26 mouse cellular contexts compared by ENCODE assay signal in genomic region chr11:30517133-30517532, GRCm38 (mm10). TPM values are rescaled to one million over a fixed set of nuclear protein-coding genes. Genes with fewer than 3 reads are reported as not detected.
A peak's percentile ranks its signal among the peaks of the same experiment; 100 is the strongest.
DNase-seq lines count a peak whose midpoint lies in the region; ATAC-seq lines count a peak whose summit lies in the region.
"Had no signal": no experiment of that assay in that cellular context is flagged by ENCODE, and none has a peak within 500 bp of the region (broad histone marks: within the 10 kb centered on the region; RNA-seq: fewer than 3 reads in every experiment).

No protein-coding gene starts in this region.

- no peak for ATAC-seq in kidney, embryonic 14.5 days (ENCODE audit: low FRiP score, low TSS enrichment)
- no peak for ATAC-seq in intestine, embryonic 15.5 days
- ATAC-seq: forebrain, postnatal 0 days; intestine, embryonic 16.5 days; midbrain, embryonic 16.5 days had no signal

- intact Hi-C loops in heart, postnatal 36 days (cut with DNase I), result loop anchor here (5.0 to 10.0 kb wide), 4 partner anchors 130 to 252 kb away; partner anchors contain the start of genes Acyp2 and Sptbn1

- H3K9ac ChIP-seq in kidney, embryonic 14.5 days (ENCODE audit: low read depth, low read length), result no peak overlapping the region
- H3K9ac ChIP-seq in intestine, embryonic 15.5 days, result no peak overlapping the region
- H3K9ac ChIP-seq: forebrain, postnatal 0 days; hindbrain, embryonic 14.5 days; limb, embryonic 12.5 days; liver, embryonic 14.5 days had no signal

- H3K27ac ChIP-seq in heart, embryonic 10.5 days, result no peak overlapping the region
- H3K27ac ChIP-seq in kidney, embryonic 14.5 days (ENCODE audit: low read depth, low read length), result no peak overlapping the region
- peak overlapping the region; percentile 91 for H3K27ac ChIP-seq in brown adipose tissue, adult 24 weeks (replicated peaks; ENCODE audit: low read depth, low read length)
- H3K27ac ChIP-seq in intestine, embryonic 15.5 days, result no peak overlapping the region
- H3K27ac ChIP-seq: hindbrain, embryonic 14.5 days; limb, embryonic 12.5 days; liver, embryonic 14.5 days had no signal

- 85% methylated on average over 2 of the region's 2 CpGs for WGBS in heart, embryonic 10.5 days
- WGBS in kidney, embryonic 14.5 days, result 82% methylated on average over 2 of the region's 2 CpGs
- WGBS in intestine, embryonic 15.5 days, result 83% methylated on average over 2 of the region's 2 CpGs

- DNase-seq in heart, adult 11 months, result peak; percentile 93
- DNase-seq in heart, embryonic 10.5 days (ENCODE audit: low spot score), result no peak
- DNase-seq in kidney, postnatal 14 days, result peak; percentile 18
- peak; percentile 8 to 24 for DNase-seq in heart, postnatal 36 days
- DNase-seq: adrenal gland, postnatal 25 days; cerebellum, adult 11-12 months; cerebellum, postnatal 14 days; forebrain, postnatal 0 days; right cerebral cortex, postnatal 14 days had no signal

- no peaks in the 10 kb centered on the region for H3K9me3 ChIP-seq in heart, embryonic 10.5 days
- no peaks in the 10 kb centered on the region for H3K9me3 ChIP-seq in kidney, embryonic 14.5 days (ENCODE audit: control insufficient read depth, low read length)
- no peaks in the 10 kb centered on the region for H3K9me3 ChIP-seq in intestine, embryonic 15.5 days
- H3K9me3 ChIP-seq: limb, embryonic 12.5 days had no signal

- no peak overlapping the region for H3K4me2 ChIP-seq in kidney, embryonic 14.5 days (replicated peaks; ENCODE audit: low read depth, low read length)
- no peak overlapping the region for H3K4me2 ChIP-seq in intestine, embryonic 15.5 days (replicated peaks)
- H3K4me2 ChIP-seq: hindbrain, embryonic 14.5 days; limb, embryonic 12.5 days had no signal

- no peaks in the 10 kb centered on the region for H3K27me3 ChIP-seq in heart, embryonic 10.5 days (ENCODE audit: insufficient read depth, poor library complexity, severe bottlenecking)
- no peaks in the 10 kb centered on the region for H3K27me3 ChIP-seq in kidney, embryonic 14.5 days (ENCODE audit: control insufficient read depth, insufficient read depth, low read length)
- no peaks in the 10 kb centered on the region for H3K27me3 ChIP-seq in intestine, embryonic 15.5 days (replicated peaks)
- H3K27me3 ChIP-seq: CH12.LX; limb, embryonic 12.5 days had no signal

- H3K4me1 ChIP-seq in heart, embryonic 10.5 days, result no peaks in the 10 kb centered on the region
- 0 out of 2 replicates have a peak, but pooled peaks cover 4% of the 10 kb centered on the region for H3K4me1 ChIP-seq in kidney, embryonic 14.5 days (ENCODE audit: control insufficient read depth, insufficient read depth, low read length)
- H3K4me1 ChIP-seq in brown adipose tissue, adult 24 weeks (ENCODE audit: control insufficient read depth, insufficient read depth, insufficient read length, low read length), result peaks cover 10% of the 10 kb centered on the region
- no peaks in the 10 kb centered on the region for H3K4me1 ChIP-seq in intestine, embryonic 15.5 days (replicated peaks)
- H3K4me1 ChIP-seq: limb, embryonic 12.5 days had no signal

- no peak overlapping the region for H3K4me3 ChIP-seq in heart, embryonic 10.5 days
- H3K4me3 ChIP-seq in kidney, embryonic 14.5 days (ENCODE audit: low read length), result no peak overlapping the region
- H3K4me3 ChIP-seq in brown adipose tissue, adult 24 weeks (ENCODE audit: insufficient read depth, low read depth, low read length), result no peak overlapping the region
- no peak overlapping the region for H3K4me3 ChIP-seq in intestine, embryonic 15.5 days (replicated peaks)
- H3K4me3 ChIP-seq: limb, embryonic 12.5 days had no signal

- H3K36me3 ChIP-seq in heart, embryonic 10.5 days, result no peaks in the 10 kb centered on the region
- no peaks in the 10 kb centered on the region for H3K36me3 ChIP-seq in kidney, embryonic 14.5 days (ENCODE audit: control insufficient read depth, insufficient read depth, low read length)
- no peaks in the 10 kb centered on the region for H3K36me3 ChIP-seq in intestine, embryonic 15.5 days
- H3K36me3 ChIP-seq: limb, embryonic 12.5 days had no signal

RNA-seq across cellular contexts. Expression of gene 4930505A04Rik, which starts 45.5 kb away (rescaled TPM):
- polyA plus RNA-seq in heart, embryonic 10.5 days (2016; fragmentation: Nextera tagmentation; extraction: Ambion mirVana), result 0.15 TPM in 1 of 2 replicates, not detected in the other
- polyA plus RNA-seq in kidney, embryonic 14.5 days (2014; fragmentation: Nextera tagmentation; extraction: Ambion mirVana), result not detected in 2 replicates
- polyA plus RNA-seq in brown adipose tissue, adult 24 weeks (2012; ENCODE audit: insufficient read depth, insufficient read length, missing spikeins), result not detected in 2 replicates
- total RNA-seq in heart, postnatal 36 days (2021), result not detected
- polyA plus RNA-seq in intestine, embryonic 15.5 days (2015; fragmentation: Nextera tagmentation; extraction: Ambion mirVana), result not detected in 2 replicates
- total RNA-seq: adrenal gland, postnatal 25 days; CH12.LX; gastrocnemius, adult 8-10 months; MEL; neutrophil, adult 5-6 weeks had no signal
- polyA plus RNA-seq: heart, embryonic 16.5 days; intestine, embryonic 16.5 days; large intestine, adult 2 months; limb, embryonic 12.5 days; liver, embryonic 14.5 days; midbrain, embryonic 16.5 days; spleen, adult 2 months; stomach, embryonic 14.5 days; thymus, postnatal 0 days had no signal
